Mouse (Mus musculus) erythroblast, embryonic 14.5 days (primary cell): ENCODE results near the gene Bhlhe41. TPM values are rescaled to one million over a fixed set of nuclear protein-coding genes. Genes with fewer than 3 reads are reported as not detected.
A peak's percentile ranks its signal among the peaks of the same experiment; 100 is the strongest.

Experiments used
- H3K27me3 ChIP-seq: 2 replicates; pipeline ENCODE4 v1.6.1; 2012; ENCODE audit warnings: inconsistent platforms; ENCODE audit not compliant: control insufficient read depth
- H3K36me3 ChIP-seq: 2 replicates; pipeline ENCODE4 v1.6.1; 2012; ENCODE audit warnings: mild to moderate bottlenecking, inconsistent platforms; ENCODE audit not compliant: control insufficient read depth
- H3K4me1 ChIP-seq: 2 replicates; pipeline ENCODE4 v1.6.1; 2012; ENCODE audit warnings: inconsistent platforms; ENCODE audit not compliant: control insufficient read depth
- H3K4me3 ChIP-seq: replicated peaks from 2 replicates; pipeline ENCODE3; 2012; ENCODE audit warnings: moderate library complexity, mild to moderate bottlenecking, inconsistent platforms
- H3K9me3 ChIP-seq: 2 replicates; pipeline ENCODE4 v1.6.1; 2012; ENCODE audit warnings: low read length, inconsistent platforms, mixed read lengths; ENCODE audit not compliant: control insufficient read depth
- GATA1 ChIP-seq: IDR thresholded peaks from 2 replicates; pipeline ENCODE4 v1.6.1; 2012; ENCODE audit warnings: low read length, inconsistent platforms, mixed read lengths
- TAL1 ChIP-seq: IDR thresholded peaks from 3 replicates; pipeline ENCODE4 v1.6.1; 2012; ENCODE audit warnings: low read length, inconsistent platforms, mixed read lengths
- polyA plus RNA-seq: library from polyadenylated mRNA; stranded (reverse); fragments of >175 nt; gene quantifications from 2 replicates; pipeline ENCODE4 v1.2.3, GENCODE M21; 2012

Bhlhe41 gene
- polyA plus RNA-seq, result 0.01 TPM in 2 replicates

DNA sequence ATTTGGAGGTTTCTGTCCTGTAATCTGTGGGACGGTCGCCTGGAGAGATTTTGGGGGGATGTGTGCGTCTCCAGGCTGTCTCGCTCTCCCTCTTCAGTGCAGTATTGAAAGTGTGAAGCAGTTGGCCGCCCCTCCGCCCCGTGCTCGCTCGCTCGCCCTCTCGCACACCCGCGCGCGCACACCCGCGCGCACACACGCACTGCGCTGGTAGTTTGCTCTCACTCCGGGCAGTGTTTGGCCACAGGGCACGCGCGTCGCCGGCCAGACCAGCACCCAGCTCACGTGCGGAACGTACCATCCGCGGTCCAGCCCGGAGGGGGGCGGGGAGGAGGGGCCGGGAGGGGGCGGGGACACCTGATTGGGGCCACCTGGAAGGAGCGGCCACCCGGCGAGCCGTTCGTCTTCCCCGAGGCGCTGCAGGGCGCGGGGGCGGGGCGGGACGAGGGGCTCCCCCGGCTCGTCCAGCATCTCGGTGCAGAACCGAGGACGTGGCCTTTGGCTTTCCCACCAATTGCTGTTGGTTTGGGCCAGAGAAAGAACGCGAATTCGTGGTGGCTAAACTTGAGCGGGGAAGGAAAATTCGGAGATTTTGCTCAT, at the start of gene Bhlhe41:
Gene Bhlhe41 (minus strand): TSS at position 270 of the 597 bp plus-strand sequence.
- TF ChIP-seq TAL1 (no peak), GATA1 (no peak)
- Histone ChIP-seq H3K9me3 (no peaks in the 10 kb centered on the region), H3K27me3 (peaks cover 71% of the 10 kb centered on the region), H3K4me1 (peaks cover 8% of the 10 kb centered on the region), H3K36me3 (no peaks in the 10 kb centered on the region), H3K4me3 (peak within 1 kb of the TSS; percentile 38)

- TF ChIP-seq GATA1 (no peak), TAL1 (no peak)
- H3K4me1 ChIP-seq, result no peaks in the 10 kb centered on the region
- no peaks in the 10 kb centered on the region for H3K36me3 ChIP-seq
- H3K4me3 ChIP-seq, result no peak overlapping the region
- no peaks in the 10 kb centered on the region for H3K9me3 ChIP-seq
- no peaks in the 10 kb centered on the region for H3K27me3 ChIP-seq
These were observed 46.9 kb upstream of the Bhlhe41 start for GRCm38 (mm10) chr6:145912232-145912631.

DNA sequence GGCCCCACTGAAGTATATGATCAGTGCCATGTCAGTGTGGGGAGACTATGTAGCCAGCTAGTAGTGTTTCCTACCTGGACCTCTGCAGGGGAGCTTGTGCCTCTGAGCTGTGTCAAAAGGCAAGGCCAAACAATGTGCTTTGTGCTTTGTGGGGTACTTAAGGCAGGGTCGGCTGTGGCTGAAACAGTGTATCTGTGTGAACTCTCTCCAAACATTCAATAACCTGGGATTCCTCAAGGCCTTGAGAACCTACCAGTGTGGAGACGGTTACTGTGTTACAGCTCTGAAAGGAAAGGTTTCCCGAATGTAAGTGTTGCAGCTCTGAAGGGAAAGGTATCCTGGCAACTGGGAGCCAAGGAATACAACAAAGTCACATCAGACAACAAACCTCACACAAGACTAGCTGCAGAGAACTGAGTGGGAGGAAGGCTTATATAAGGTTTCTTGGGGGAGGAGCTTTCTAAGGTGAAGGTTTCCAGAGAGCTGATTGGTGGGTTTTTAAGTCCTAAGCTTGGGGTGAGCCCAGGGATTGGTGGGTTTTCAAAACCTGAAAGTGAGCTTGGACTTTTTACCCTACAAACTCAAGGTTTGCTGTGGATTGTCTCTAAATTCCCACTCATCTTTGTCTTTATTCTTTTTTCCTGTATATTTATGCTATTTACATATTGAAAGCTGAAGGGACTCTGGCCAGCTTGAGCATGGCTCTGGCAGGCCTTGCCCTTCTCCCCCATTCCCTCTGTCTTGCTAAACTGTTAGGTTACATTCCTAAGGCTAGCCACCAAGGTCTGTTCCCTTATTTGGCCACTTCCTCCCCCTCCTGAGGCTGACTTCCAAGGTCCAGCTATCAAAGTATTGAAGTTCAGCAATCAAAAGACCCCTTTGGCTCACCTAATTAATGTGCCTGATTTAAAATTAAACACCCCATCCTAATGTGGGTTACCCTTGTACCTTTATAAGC, 45.4 kb upstream of the Bhlhe41 start:
- TF ChIP-seq TAL1 (no peak), GATA1 (no peak)
- Histone ChIP-seq H3K27me3 (no peaks in the 10 kb centered on the region), H3K9me3 (no peaks in the 10 kb centered on the region), H3K36me3 (no peaks in the 10 kb centered on the region), H3K4me1 (no peaks in the 10 kb centered on the region), H3K4me3 (no peak overlapping the region)

GRCm38 (mm10) chr6:145909943-145910342, 44.6 kb upstream of the Bhlhe41 start:
- Histone ChIP-seq H3K4me3 (no peak overlapping the region), H3K36me3 (no peaks in the 10 kb centered on the region), H3K9me3 (no peaks in the 10 kb centered on the region), H3K27me3 (no peaks in the 10 kb centered on the region), H3K4me1 (no peaks in the 10 kb centered on the region)
- TF ChIP-seq TAL1, result no peak
- TF ChIP-seq GATA1, result no peak

GRCm38 (mm10) chr6:145906096-145906890, 40.9 kb upstream of the Bhlhe41 start:
- H3K9me3 ChIP-seq, result no peaks in the 10 kb centered on the region
- no peaks in the 10 kb centered on the region for H3K27me3 ChIP-seq
- TF ChIP-seq GATA1, result no peak
- TF ChIP-seq TAL1, result no peak
- H3K4me1 ChIP-seq, result no peaks in the 10 kb centered on the region
- no peak overlapping the region for H3K4me3 ChIP-seq
- no peaks in the 10 kb centered on the region for H3K36me3 ChIP-seq

DNA sequence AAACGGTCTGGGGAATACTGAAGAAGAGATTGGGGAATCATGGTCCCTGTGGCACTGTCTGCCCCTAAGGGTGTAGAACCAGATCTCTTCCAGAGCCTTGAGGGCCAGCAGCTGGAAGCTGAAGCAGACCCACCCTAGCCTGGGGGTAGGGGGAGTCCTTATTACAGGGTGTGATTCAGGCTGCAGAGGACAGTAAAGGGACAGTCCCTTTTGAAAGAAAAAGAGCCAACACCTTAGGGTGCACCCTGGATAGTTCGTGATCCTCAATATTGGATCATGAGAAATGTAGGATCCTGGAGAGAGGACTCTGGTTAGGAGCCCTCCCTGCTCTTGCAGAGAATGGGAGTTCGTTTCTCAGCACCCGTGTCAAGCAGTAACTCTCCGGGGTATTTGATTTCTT, 39.3 kb upstream of the Bhlhe41 start:
- H3K4me3 ChIP-seq, result no peak overlapping the region
- no peaks in the 10 kb centered on the region for H3K9me3 ChIP-seq
- no peaks in the 10 kb centered on the region for H3K4me1 ChIP-seq
- H3K27me3 ChIP-seq, result no peaks in the 10 kb centered on the region
- TF ChIP-seq TAL1, result no peak
- no peak for TF ChIP-seq GATA1
- no peaks in the 10 kb centered on the region for H3K36me3 ChIP-seq

- H3K9me3 ChIP-seq, result no peaks in the 10 kb centered on the region
- no peaks in the 10 kb centered on the region for H3K36me3 ChIP-seq
- H3K4me3 ChIP-seq, result no peak overlapping the region
- TF ChIP-seq GATA1 (no peak), TAL1 (no peak)
- H3K27me3 ChIP-seq, result no peaks in the 10 kb centered on the region
- no peaks in the 10 kb centered on the region for H3K4me1 ChIP-seq
These were observed 38.8 kb upstream of the Bhlhe41 start for GRCm38 (mm10) chr6:145904169-145904568.

DNA sequence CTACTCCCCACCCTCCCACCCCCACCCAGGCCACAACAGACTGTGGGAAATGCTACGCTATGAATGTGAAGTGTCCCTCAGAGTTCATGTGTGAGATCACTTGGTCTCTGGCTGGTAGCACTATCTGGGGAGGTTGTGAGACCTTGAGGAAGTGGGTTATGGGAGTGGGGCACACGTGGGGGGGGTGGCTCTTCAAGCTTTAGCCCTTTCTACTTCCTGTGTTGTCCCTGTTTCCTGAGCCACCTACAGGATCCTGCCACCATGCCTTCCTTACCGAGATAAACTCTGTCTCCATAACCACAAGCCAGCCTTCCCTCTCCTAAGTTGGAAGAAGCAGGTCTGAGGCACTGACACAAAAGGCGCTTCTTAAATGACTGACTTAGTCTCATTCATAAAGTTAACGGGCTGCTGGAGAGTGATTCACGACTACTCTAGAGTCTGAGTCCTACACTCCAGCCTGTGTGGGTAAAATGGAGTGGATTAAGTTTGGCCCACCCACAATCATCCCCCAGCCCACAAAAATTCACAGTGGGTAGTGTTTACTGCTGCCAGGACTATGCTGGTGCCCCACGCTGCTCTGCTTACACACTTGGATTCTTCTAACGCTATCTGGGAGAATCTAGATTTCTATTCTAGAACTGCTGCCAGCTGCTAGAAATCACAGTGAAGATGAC, 29.4 kb upstream of the Bhlhe41 start:
- Histone ChIP-seq H3K27me3 (no peaks in the 10 kb centered on the region), H3K36me3 (no peaks in the 10 kb centered on the region), H3K9me3 (no peaks in the 10 kb centered on the region), H3K4me1 (no peaks in the 10 kb centered on the region), H3K4me3 (no peak overlapping the region)
- TF ChIP-seq TAL1, result no peak
- TF ChIP-seq GATA1, result no peak
